Mouse (Mus musculus) hindbrain, embryonic 15.5 days (tissue): ENCODE data around the gene Cend1. TPM values are rescaled to one million over a fixed set of nuclear protein-coding genes. Genes with fewer than 3 reads are reported as not detected.

Experiments used
- polyA plus RNA-seq: library from polyadenylated mRNA; unstranded; fragments of >200 nt; fragmentation: Nextera tagmentation; extraction: Ambion mirVana; gene quantifications from 2 replicates; pipeline ENCODE4 v1.2.1, GENCODE M21; 2015

Cend1 gene
- polyA plus RNA-seq, 1 experiment from 2014 or later, result 184 TPM

Other genes starting within 250 kb of the Cend1 start
- 182 and 186 TPM in 2 replicates for gene Hras, start 235.5 kb downstream of the Cend1 start, polyA plus RNA-seq
- 8.8 and 11.2 TPM in 2 replicates for gene Lrrc56, start 235.3 kb downstream of the Cend1 start, polyA plus RNA-seq
- 0.68 and 0.70 TPM in 2 replicates for gene Lmntd2, start 215.4 kb downstream of the Cend1 start, polyA plus RNA-seq
- 24.5 and 25.7 TPM in 2 replicates for gene Rassf7, start 213.6 kb downstream of the Cend1 start, polyA plus RNA-seq
- 66.1 and 71.7 TPM in 2 replicates for gene Phrf1, start 200.7 kb downstream of the Cend1 start, polyA plus RNA-seq
- 1.5 and 6.1 TPM in 2 replicates for gene Irf7, start 163.0 kb downstream of the Cend1 start, polyA plus RNA-seq
- gene Cdhr5, start 152.7 kb downstream of the Cend1 start, polyA plus RNA-seq, result not detected in 2 replicates
- gene Sct, start 150.4 kb downstream of the Cend1 start, polyA plus RNA-seq, result 2.8 and 4.1 TPM in 2 replicates
- 0.64 and 0.90 TPM in 2 replicates for gene Drd4, start 137.5 kb downstream of the Cend1 start, polyA plus RNA-seq
- gene Deaf1, start 101.8 kb downstream of the Cend1 start, polyA plus RNA-seq, result 169 and 205 TPM in 2 replicates
- gene Tmem80, start 101.8 kb downstream of the Cend1 start, polyA plus RNA-seq, result 54.7 and 58.8 TPM in 2 replicates
- 1.00 and 1.2 TPM in 2 replicates for gene Eps8l2, start 90.6 kb downstream of the Cend1 start, polyA plus RNA-seq
- gene Taldo1, start 37.3 kb downstream of the Cend1 start, polyA plus RNA-seq, result 286 and 298 TPM in 2 replicates
- 52.5 and 53.3 TPM in 2 replicates for gene Gatd1, start 15.4 kb downstream of the Cend1 start, polyA plus RNA-seq
- gene Slc25a22, start 8.4 kb upstream of the Cend1 start, polyA plus RNA-seq, result 94.0 and 107 TPM in 2 replicates
- 3.9 and 4.5 TPM in 2 replicates for gene Pidd1, start 14.5 kb upstream of the Cend1 start, polyA plus RNA-seq
- gene Rplp2, start 17.9 kb upstream of the Cend1 start, polyA plus RNA-seq, result 674 and 754 TPM in 2 replicates
- 19.7 and 19.8 TPM in 2 replicates for gene Pnpla2, start 25.7 kb upstream of the Cend1 start, polyA plus RNA-seq
- 7.1 and 9.5 TPM in 2 replicates for gene Cracr2b, start 31.6 kb upstream of the Cend1 start, polyA plus RNA-seq
- 20.6 and 20.7 TPM in 2 replicates for gene Cd151, start 37.9 kb upstream of the Cend1 start, polyA plus RNA-seq
- gene Polr2l, start 45.6 kb upstream of the Cend1 start, polyA plus RNA-seq, result 85.9 and 86.2 TPM in 2 replicates
- 63.2 and 66.7 TPM in 2 replicates for gene Tspan4, start 45.7 kb upstream of the Cend1 start, polyA plus RNA-seq
- gene Chid1, start 110.4 kb upstream of the Cend1 start, polyA plus RNA-seq, result 48.2 and 49.0 TPM in 2 replicates
- 116 and 125 TPM in 2 replicates for gene Ap2a2, start 132.7 kb upstream of the Cend1 start, polyA plus RNA-seq
- gene Muc6, start 225.8 kb upstream of the Cend1 start, polyA plus RNA-seq, result 0.25 and 0.26 TPM in 2 replicates